Mouse (Mus musculus) E14TG2a.4 (cell line): ENCODE data around the gene Pigl.

Experiments
- H3K27me3 ChIP-seq: 2 replicates; pipeline ENCODE4 v1.6.1; 2014; ENCODE audit warnings: low read length, control low read depth; ENCODE audit not compliant: insufficient read depth
- H3K36me3 ChIP-seq: 2 replicates; pipeline ENCODE4 v1.6.1; 2014; ENCODE audit warnings: low read length, control low read depth; ENCODE audit not compliant: insufficient read depth
- H3K4me1 ChIP-seq: replicated peaks from 2 replicates; pipeline ENCODE4 v1.6.1; 2014; ENCODE audit warnings: low read depth, low read length, control low read depth
- H3K4me3 ChIP-seq: replicated peaks from 2 replicates; pipeline ENCODE4 v1.5.1; 2014; ENCODE audit warnings: mild to moderate bottlenecking, low read length
- H3K9me3 ChIP-seq: 2 replicates; pipeline ENCODE4 v1.6.1; 2014; ENCODE audit warnings: low read length, control low read depth
- CTCF ChIP-seq: conservative IDR thresholded peaks from 2 replicates; pipeline ENCODE4 v1.5.1; 2014; ENCODE audit warnings: low read length
- NANOG ChIP-seq: IDR thresholded peaks from 2 replicates; pipeline ENCODE4 v1.6.1; 2014; ENCODE audit warnings: borderline replicate concordance, low read length, mixed read lengths
- POU5F1 ChIP-seq: IDR thresholded peaks from 2 replicates; pipeline ENCODE4 v1.6.1; 2014; ENCODE audit warnings: low read length, borderline replicate concordance

Pigl gene

GRCm38 (mm10) chr11:62512529-62513080, 54.3 kb downstream of the Pigl start:
- Histone ChIP-seq H3K4me1 (peaks cover 44% of the 10 kb centered on the region), H3K4me3 (peak overlapping the region; percentile 86), H3K36me3 (peaks cover 37% of the 10 kb centered on the region), H3K9me3 (peaks cover 29% of the 10 kb centered on the region), H3K27me3 (no peaks in the 10 kb centered on the region)
- TF ChIP-seq POU5F1 (no peak), CTCF (no peak), NANOG (no peak)

GRCm38 (mm10) chr11:62513311-62513710, 55.1 kb downstream of the Pigl start:
- Histone ChIP-seq H3K9me3 (peaks cover 23% of the 10 kb centered on the region), H3K4me1 (peaks cover 51% of the 10 kb centered on the region), H3K36me3 (peaks cover 32% of the 10 kb centered on the region), H3K27me3 (no peaks in the 10 kb centered on the region), H3K4me3 (peak overlapping the region; percentile 86)
- TF ChIP-seq POU5F1 (no peak), CTCF (no peak), NANOG (no peak)

GRCm38 (mm10) chr11:62518991-62519390, 60.7 kb downstream of the Pigl start:
- H3K36me3 ChIP-seq, result peaks cover 10% of the 10 kb centered on the region
- TF ChIP-seq POU5F1 (no peak), CTCF (no peak), NANOG (no peak)
- H3K9me3 ChIP-seq, result no peaks in the 10 kb centered on the region
- peaks cover 54% of the 10 kb centered on the region for H3K4me1 ChIP-seq
- H3K4me3 ChIP-seq, result no peak overlapping the region
- H3K27me3 ChIP-seq, result no peaks in the 10 kb centered on the region

- no peak for TF ChIP-seq CTCF
- no peak for TF ChIP-seq NANOG
- no peak for TF ChIP-seq POU5F1
- H3K4me3 ChIP-seq, result no peak overlapping the region
- H3K36me3 ChIP-seq, result peaks cover 38% of the 10 kb centered on the region
- H3K9me3 ChIP-seq, result no peaks in the 10 kb centered on the region
- H3K4me1 ChIP-seq, result peaks cover 56% of the 10 kb centered on the region
- no peaks in the 10 kb centered on the region for H3K27me3 ChIP-seq
These were observed 64.0 kb downstream of the Pigl start for GRCm38 (mm10) chr11:62522283-62522682.

- Histone ChIP-seq H3K4me3 (peak overlapping the region; percentile 88; the same call in 1 of the 2 replicates), H3K27me3 (no peaks in the 10 kb centered on the region), H3K4me1 (peaks cover 52% of the 10 kb centered on the region), H3K9me3 (no peaks in the 10 kb centered on the region), H3K36me3 (peaks cover 41% of the 10 kb centered on the region)
- TF ChIP-seq POU5F1, result no peak
- no peak for TF ChIP-seq CTCF
- TF ChIP-seq NANOG, result no peak
These were observed 78.8 kb downstream of the Pigl start for GRCm38 (mm10) chr11:62537089-62537488.

GRCm38 (mm10) chr11:62537590-62537989, 79.3 kb downstream of the Pigl start:
- H3K4me3 ChIP-seq, result peak overlapping the region; percentile 88
- peaks cover 36% of the 10 kb centered on the region for H3K36me3 ChIP-seq
- peaks cover 56% of the 10 kb centered on the region for H3K4me1 ChIP-seq
- no peaks in the 10 kb centered on the region for H3K27me3 ChIP-seq
- no peaks in the 10 kb centered on the region for H3K9me3 ChIP-seq
- no peak for TF ChIP-seq CTCF
- TF ChIP-seq NANOG, result no peak
- TF ChIP-seq POU5F1, result no peak

- Histone ChIP-seq H3K4me1 (peaks cover 59% of the 10 kb centered on the region), H3K4me3 (peak overlapping the region; percentile 88), H3K36me3 (peaks cover 27% of the 10 kb centered on the region), H3K9me3 (no peaks in the 10 kb centered on the region), H3K27me3 (no peaks in the 10 kb centered on the region)
- no peak for TF ChIP-seq NANOG
- no peak for TF ChIP-seq CTCF
- no peak for TF ChIP-seq POU5F1
These were observed 80.2 kb downstream of the Pigl start for GRCm38 (mm10) chr11:62538321-62539088.

- H3K9me3 ChIP-seq, result no peaks in the 10 kb centered on the region
- no peaks in the 10 kb centered on the region for H3K27me3 ChIP-seq
- peaks cover 19% of the 10 kb centered on the region for H3K36me3 ChIP-seq
- H3K4me3 ChIP-seq, result peak within 1 kb of the TSS; percentile 88
- TF ChIP-seq POU5F1 (no peak), CTCF (no peak), NANOG (no peak)
- H3K4me1 ChIP-seq, result peaks cover 59% of the 10 kb centered on the region
These were observed 81.0 kb downstream of the Pigl start, which contains the start of gene Cenpv for GRCm38 (mm10) chr11:62539089-62539890. Gene Cenpv (minus strand): TSS chr11:62539261.
